Mouse (Mus musculus): ENCODE measurements around the gene Cmtr2. TPM values are rescaled to one million over a fixed set of nuclear protein-coding genes. Genes with fewer than 3 reads are reported as not detected.
A peak's percentile ranks its signal among the peaks of the same experiment; 100 is the strongest.

Cmtr2 gene
- polyA plus RNA-seq, 1 experiment from 2014 or later = 5.1 TPM

DNA sequence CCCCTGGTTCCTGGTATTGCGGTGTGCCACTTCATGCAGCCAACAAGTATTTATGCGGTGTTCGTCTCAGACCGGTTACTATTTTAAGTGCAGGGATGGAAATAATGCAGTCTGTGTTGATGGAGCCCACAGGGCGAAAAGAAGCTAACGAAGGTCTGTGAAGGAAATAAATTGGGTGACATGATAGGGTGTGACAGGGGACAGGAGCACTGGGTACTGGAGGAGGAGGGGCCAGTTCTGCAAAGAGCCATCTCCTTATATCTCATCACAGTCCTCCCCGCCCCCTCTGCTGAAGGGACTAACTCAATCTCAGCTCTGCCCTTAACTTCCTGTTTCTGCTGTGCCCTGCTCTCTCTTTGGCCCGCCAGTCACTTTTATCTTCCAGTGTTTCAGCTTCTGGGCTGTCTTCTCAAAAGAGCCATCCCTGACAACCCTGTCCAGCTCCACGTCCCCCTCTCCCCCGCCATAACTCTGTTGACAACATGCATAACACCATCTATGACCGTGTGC lies 50.4 kb downstream of the Cmtr2 start:
- WGBS = 39% methylated on average over 11 of the region's 11 CpGs
- Histone ChIP-seq H3K4me2 (peak overlapping the region; percentile 79; the same call in 1 of the 2 replicates), H3K4me3 (no peak overlapping the region), H3K27me3 (replicated peaks) (peaks cover 13% of the 10 kb centered on the region), H3K27ac (replicated peaks) (no peak overlapping the region), H3K4me1 (peaks cover 11% of the 10 kb centered on the region), H3K9ac (no peak overlapping the region), H3K9me3 (no peaks in the 10 kb centered on the region), H3K36me3 (no peaks in the 10 kb centered on the region)
- ATAC-seq (ENCODE audit: extremely low read depth, insufficient number of reproducible peaks, low FRiP score, low TSS enrichment) = no peak

DNA sequence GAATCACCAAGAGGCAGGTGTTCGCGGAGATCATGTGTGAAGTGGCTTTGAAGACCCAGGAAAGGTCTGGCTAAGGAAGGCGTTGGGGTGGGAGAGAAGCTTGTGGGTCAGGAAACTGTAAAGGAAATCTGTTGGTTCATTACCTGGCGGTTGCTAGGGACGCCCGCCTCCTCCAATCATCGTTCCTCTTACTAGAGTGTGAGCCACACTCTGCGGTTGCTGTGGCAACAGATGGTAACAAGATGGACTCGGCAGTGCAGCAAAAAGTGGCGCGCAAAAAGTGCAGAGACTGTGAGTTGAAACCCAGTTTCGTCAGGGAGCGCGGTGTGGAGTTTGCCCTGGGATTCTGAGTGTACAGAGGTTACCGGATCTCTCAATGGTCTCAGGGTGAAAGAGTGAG lies 51.3 kb downstream of the Cmtr2 start, which contains the start of gene Hydin:
Gene Hydin, plus strand, starts transcription at position 237 of the 400 bp plus-strand sequence.
- H3K9me3 ChIP-seq = no peaks in the 10 kb centered on the region
- peaks cover 11% of the 10 kb centered on the region for H3K4me1 ChIP-seq
- H3K36me3 ChIP-seq = no peaks in the 10 kb centered on the region
- 2% methylated on average over 15 of the region's 15 CpGs for WGBS
- ATAC-seq (ENCODE audit: extremely low read depth, insufficient number of reproducible peaks, low FRiP score, low TSS enrichment) = no peak
- peak within 1 kb of the TSS; percentile 72 for H3K9ac ChIP-seq
- H3K4me3 ChIP-seq = peak within 1 kb of the TSS; percentile 49
- H3K27ac ChIP-seq (replicated peaks) = no peak within 1 kb of the TSS
- H3K4me2 ChIP-seq = peak within 1 kb of the TSS; percentile 79
- H3K27me3 ChIP-seq (replicated peaks) = peaks cover 13% of the 10 kb centered on the region

DNA sequence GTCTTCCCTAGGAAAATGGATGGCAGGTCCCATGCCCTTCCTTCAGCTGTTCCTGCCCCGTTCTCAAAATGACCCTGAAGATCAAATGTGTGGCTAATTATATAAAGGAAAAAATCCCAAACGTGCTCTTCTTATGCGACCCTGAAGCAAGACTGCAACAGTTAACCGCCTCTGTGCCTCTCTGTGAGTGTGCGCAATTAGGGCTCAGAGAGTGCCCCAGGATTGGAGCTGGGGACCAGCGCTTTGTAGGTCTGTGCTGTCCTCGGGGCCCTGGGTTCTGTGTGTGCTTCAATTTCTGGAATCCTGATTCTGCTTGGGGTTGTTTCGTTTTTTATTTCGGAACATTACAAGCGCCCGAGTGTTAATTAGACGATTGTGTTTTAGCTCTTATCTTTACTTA lies 51.8 kb downstream of the Cmtr2 start:
- peaks cover 10% of the 10 kb centered on the region for H3K27me3 ChIP-seq (replicated peaks)
- H3K4me2 ChIP-seq = peak overlapping the region; percentile 79
- no peaks in the 10 kb centered on the region for H3K36me3 ChIP-seq
- no peaks in the 10 kb centered on the region for H3K9me3 ChIP-seq
- no peak for ATAC-seq (ENCODE audit: extremely low read depth, insufficient number of reproducible peaks, low FRiP score, low TSS enrichment)
- H3K4me3 ChIP-seq = peak overlapping the region; percentile 49
- WGBS = 12% methylated on average over 12 of the region's 12 CpGs
- peaks cover 11% of the 10 kb centered on the region for H3K4me1 ChIP-seq
- peak overlapping the region; percentile 72 for H3K9ac ChIP-seq
- H3K27ac ChIP-seq (replicated peaks) = no peak overlapping the region

DNA sequence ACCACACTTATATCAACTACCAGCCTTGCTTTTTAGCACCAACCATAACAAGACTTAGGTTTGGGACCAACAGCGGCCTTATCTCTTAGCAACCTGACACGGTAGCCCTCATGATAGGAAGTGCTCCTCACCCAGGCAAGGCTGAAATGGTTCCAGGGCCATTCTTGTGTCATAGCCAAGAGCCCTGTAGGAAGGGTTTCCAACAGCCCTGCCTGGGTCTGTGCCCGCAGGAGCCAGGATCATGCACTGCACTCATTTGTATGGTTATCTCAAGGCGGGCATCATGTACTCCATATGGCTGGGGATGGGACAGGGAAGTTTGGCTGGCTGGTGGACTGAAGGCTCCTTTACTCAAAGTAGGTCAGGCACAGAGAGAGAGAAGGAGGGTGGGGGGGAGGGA lies 55.2 kb downstream of the Cmtr2 start:
- Histone ChIP-seq H3K4me2 (no peak overlapping the region), H3K36me3 (no peaks in the 10 kb centered on the region), H3K4me1 (peaks cover 11% of the 10 kb centered on the region), H3K4me3 (no peak overlapping the region), H3K9me3 (no peaks in the 10 kb centered on the region), H3K27me3 (replicated peaks) (peaks cover 9% of the 10 kb centered on the region), H3K9ac (no peak overlapping the region), H3K27ac (replicated peaks) (no peak overlapping the region)
- ATAC-seq (ENCODE audit: extremely low read depth, insufficient number of reproducible peaks, low FRiP score, low TSS enrichment) = no peak
- WGBS = 64% methylated on average over 4 of the region's 4 CpGs

DNA sequence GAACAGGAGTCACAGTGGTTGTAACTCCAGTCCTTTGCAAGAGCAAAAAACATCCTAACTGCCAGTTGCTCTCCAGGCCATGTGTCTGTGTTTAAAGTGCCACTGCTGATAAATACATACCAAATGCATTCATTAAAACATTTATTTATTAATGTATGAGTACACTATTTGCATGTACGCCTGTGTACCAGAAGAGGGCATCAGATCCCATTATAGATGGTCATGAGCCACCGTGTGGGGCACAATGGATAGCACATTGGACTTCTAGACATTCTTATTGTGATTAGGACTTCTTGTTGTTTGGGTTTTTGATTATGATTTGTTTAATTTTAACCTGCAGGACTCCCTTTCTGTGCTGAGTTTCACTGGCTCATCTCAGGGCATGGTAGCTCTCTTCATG lies 57.9 kb downstream of the Cmtr2 start:
- ATAC-seq (ENCODE audit: extremely low read depth, insufficient number of reproducible peaks, low FRiP score, low TSS enrichment) = no peak
- Histone ChIP-seq H3K4me3 (no peak overlapping the region), H3K9ac (no peak overlapping the region), H3K36me3 (no peaks in the 10 kb centered on the region), H3K27ac (replicated peaks) (no peak overlapping the region), H3K27me3 (replicated peaks) (peaks cover 11% of the 10 kb centered on the region), H3K4me2 (no peak overlapping the region), H3K4me1 (no peaks in the 10 kb centered on the region), H3K9me3 (no peaks in the 10 kb centered on the region)
- WGBS = 67% methylated on average over 2 of the region's 2 CpGs

Other genes with a start within 250 kb of the Cmtr2 start
- 0.27 TPM in 1 of 2 replicates, not detected in the other for gene Tat, start 225.2 kb upstream of the Cmtr2 start, polyA plus RNA-seq (2015; fragmentation: Nextera tagmentation; extraction: Ambion mirVana)
- gene Chst4, start 175.9 kb upstream of the Cmtr2 start, polyA plus RNA-seq (2015; fragmentation: Nextera tagmentation; extraction: Ambion mirVana) = 0.90 and 1.3 TPM in 2 replicates
- gene Zfp612, start 135.9 kb upstream of the Cmtr2 start, polyA plus RNA-seq (2015; fragmentation: Nextera tagmentation; extraction: Ambion mirVana) = 6.0 and 6.4 TPM in 2 replicates
- not detected in 2 replicates for gene Gm21964, start 114.5 kb upstream of the Cmtr2 start, polyA plus RNA-seq (2015; fragmentation: Nextera tagmentation; extraction: Ambion mirVana)
- not detected in 2 replicates for gene Gm17720, start 112.9 kb upstream of the Cmtr2 start, polyA plus RNA-seq (2015; fragmentation: Nextera tagmentation; extraction: Ambion mirVana)
- 2.2 and 2.8 TPM in 2 replicates for gene Calb2, start 47.5 kb upstream of the Cmtr2 start, polyA plus RNA-seq (2015; fragmentation: Nextera tagmentation; extraction: Ambion mirVana)
- 0.20 and 0.21 TPM in 2 replicates for gene Hydin, start 51.3 kb downstream of the Cmtr2 start, polyA plus RNA-seq (2015; fragmentation: Nextera tagmentation; extraction: Ambion mirVana)